Mouse (Mus musculus) CD4-positive naive resting alpha-beta T cell, adult 76 days (primary cell): ENCODE results near the gene Calb2. TPM values are rescaled to one million over a fixed set of nuclear protein-coding genes. Genes with fewer than 3 reads are reported as not detected.

ENCODE experiments used
- total RNA-seq: library from RNA; stranded (reverse); gene quantifications from one replicate; pipeline ENCODE4 v1.2.4, GENCODE M21; 2023

The Calb2 gene
- not detected for total RNA-seq

GRCm38 (mm10) chr8:110168046-110168445 lies at the start of gene Calb2:
Gene Calb2, minus strand, starts transcription at chr8:110168210.

DNA sequence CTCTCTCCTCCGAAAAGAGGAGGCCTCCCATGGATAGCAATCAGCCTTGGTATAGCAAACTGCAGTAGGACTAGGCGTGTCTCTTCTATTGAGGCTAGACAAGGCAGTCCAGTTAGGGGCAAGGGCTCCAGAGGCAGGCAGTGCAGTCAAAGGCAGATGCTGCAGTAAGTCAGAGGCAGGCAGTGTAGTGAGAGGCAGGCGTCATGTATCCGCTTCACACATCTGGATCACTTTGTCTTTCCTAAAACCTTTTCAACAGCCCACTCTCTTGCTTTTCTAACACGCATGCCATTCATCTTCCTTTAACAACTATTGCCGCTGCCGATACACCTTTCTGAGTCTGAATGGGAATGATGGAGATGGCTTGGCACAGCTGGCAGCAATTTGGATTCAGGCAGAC lies 47.4 kb upstream of the Calb2 start, which contains the start of gene Cmtr2:
Gene Cmtr2 (plus strand): TSS at position 301 of the 400 bp plus-strand sequence.

DNA sequence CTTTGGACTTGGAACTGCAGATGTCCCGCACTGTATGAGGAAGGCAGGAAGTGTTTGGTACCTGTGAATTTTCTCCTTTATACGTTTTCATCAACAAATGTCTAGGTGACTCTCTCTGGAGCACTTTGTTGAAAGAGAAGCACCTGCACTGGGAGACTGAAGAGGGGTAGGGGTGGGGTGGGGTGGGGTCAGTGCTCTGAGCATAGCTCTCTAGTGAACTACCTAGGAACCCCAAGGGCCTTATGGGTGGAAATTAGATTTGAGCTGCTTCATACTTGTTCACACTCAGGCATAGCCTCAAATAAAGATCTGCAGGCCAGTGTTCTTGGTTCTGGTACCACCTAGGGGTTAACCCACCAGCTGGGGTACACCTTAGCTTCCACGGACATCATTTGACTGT lies 65.4 kb downstream of the Calb2 start, which contains the start of gene Gm17720:
Gene Gm17720 (minus strand): TSS at position 101 of the 400 bp plus-strand sequence.

DNA sequence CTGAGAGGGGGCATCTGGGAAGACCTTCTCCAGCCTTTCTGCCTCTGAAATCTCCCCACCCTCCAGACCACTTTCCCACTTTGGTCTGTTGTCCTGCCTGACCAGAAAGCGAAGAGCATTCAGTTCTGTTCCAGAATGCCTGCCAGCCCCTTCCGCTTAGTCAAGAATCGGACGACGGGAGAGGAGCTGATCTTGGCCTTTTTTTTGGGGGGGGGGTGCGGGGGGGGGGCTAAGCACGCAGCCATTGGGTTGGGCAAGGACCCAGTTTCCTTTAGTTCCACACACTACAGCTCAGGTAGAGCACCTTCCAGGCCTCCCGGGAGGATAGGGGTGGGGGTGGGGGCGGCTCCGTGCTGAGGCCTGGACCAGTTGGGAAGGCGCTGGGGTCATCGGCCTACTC lies 67.1 kb downstream of the Calb2 start, which contains the start of gene Gm21964:
Gene Gm21964 (plus strand): TSS at position 301 of the 400 bp plus-strand sequence.

Other genes with a start within 250 kb of the Calb2 start
- not detected for gene Marveld3, start 206.0 kb downstream of the Calb2 start, total RNA-seq
- not detected for gene Tat, start 177.8 kb downstream of the Calb2 start, total RNA-seq
- gene Chst4, start 128.5 kb downstream of the Calb2 start, total RNA-seq: not detected
- 1.8 TPM for gene Zfp612, start 88.5 kb downstream of the Calb2 start, total RNA-seq
- gene Gm21964, start 67.0 kb downstream of the Calb2 start, total RNA-seq: not detected
- gene Gm17720, start 65.5 kb downstream of the Calb2 start, total RNA-seq: not detected
- gene Cmtr2, start 47.5 kb upstream of the Calb2 start, total RNA-seq: 5.2 TPM
- gene Hydin, start 98.8 kb upstream of the Calb2 start, total RNA-seq: not detected